Mouse (Mus musculus): ENCODE data around the gene Gnb4. TPM values are rescaled to one million over a fixed set of nuclear protein-coding genes. Genes with fewer than 3 reads are reported as not detected.

Gnb4 gene
- polyA plus RNA-seq (2014; fragmentation: Nextera tagmentation; extraction: Ambion mirVana), result 42.3 and 42.4 TPM in 2 replicates

- WGBS, result 1% methylated on average over 66 of the region's 83 CpGs
- H3K9ac ChIP-seq (ENCODE audit: low read length), result peak within 1 kb of the TSS; percentile 76
- peak within 1 kb of the TSS; percentile 55 for H3K4me3 ChIP-seq (ENCODE audit: low read depth, low read length)
- peak within 1 kb of the TSS; percentile 54 for H3K4me2 ChIP-seq (ENCODE audit: low read depth, severe bottlenecking)
- H3K27me3 ChIP-seq (ENCODE audit: control insufficient read depth, insufficient read depth, low read length), result no peaks in the 10 kb centered on the region
- no peaks in the 10 kb centered on the region for H3K36me3 ChIP-seq (ENCODE audit: control insufficient read depth, insufficient read depth, low read length)
- no peaks in the 10 kb centered on the region for H3K9me3 ChIP-seq (ENCODE audit: control insufficient read depth, low read length)
- no peaks in the 10 kb centered on the region for H3K4me1 ChIP-seq (ENCODE audit: control insufficient read depth, insufficient read depth, low read length)
- ATAC-seq (ENCODE audit: insufficient number of reproducible peaks, low FRiP score, low TSS enrichment, low read depth) (peak; percentile 90), DNase-seq (ENCODE audit: low spot score) (peak; percentile 88)
- H3K27ac ChIP-seq (replicated peaks; ENCODE audit: low read depth, low read length), result no peak within 1 kb of the TSS
Observed at GRCm38 (mm10) chr3:32616331-32617052, at the start of gene Gnb4. Gene Gnb4, minus strand, starts transcription at chr3:32616585.

GRCm38 (mm10) chr3:32661556-32661930, 45.2 kb upstream of the Gnb4 start:
- ATAC-seq (ENCODE audit: insufficient number of reproducible peaks, low FRiP score, low TSS enrichment, low read depth), result no peak
- Histone ChIP-seq H3K27ac (replicated peaks; ENCODE audit: low read depth, low read length) (no peak overlapping the region), H3K4me3 (ENCODE audit: low read depth, low read length) (no peak overlapping the region), H3K9me3 (ENCODE audit: control insufficient read depth, low read length) (no peaks in the 10 kb centered on the region), H3K36me3 (ENCODE audit: control insufficient read depth, insufficient read depth, low read length) (no peaks in the 10 kb centered on the region), H3K4me2 (ENCODE audit: low read depth, severe bottlenecking) (no peak overlapping the region), H3K4me1 (ENCODE audit: control insufficient read depth, insufficient read depth, low read length) (no peaks in the 10 kb centered on the region), H3K9ac (ENCODE audit: low read length) (no peak overlapping the region), H3K27me3 (ENCODE audit: control insufficient read depth, insufficient read depth, low read length) (no peaks in the 10 kb centered on the region)
- no peak for DNase-seq (ENCODE audit: low spot score)
- 94% methylated on average over 3 of the region's 3 CpGs for WGBS

- no peaks in the 10 kb centered on the region for H3K36me3 ChIP-seq (ENCODE audit: control insufficient read depth, insufficient read depth, low read length)
- no peaks in the 10 kb centered on the region for H3K9me3 ChIP-seq (ENCODE audit: control insufficient read depth, low read length)
- H3K27ac ChIP-seq (replicated peaks; ENCODE audit: low read depth, low read length), result no peak overlapping the region
- no peaks in the 10 kb centered on the region for H3K27me3 ChIP-seq (ENCODE audit: control insufficient read depth, insufficient read depth, low read length)
- ATAC-seq (ENCODE audit: insufficient number of reproducible peaks, low FRiP score, low TSS enrichment, low read depth), result no peak
- DNase-seq (ENCODE audit: low spot score), result no peak
- no peaks in the 10 kb centered on the region for H3K4me1 ChIP-seq (ENCODE audit: control insufficient read depth, insufficient read depth, low read length)
- WGBS, result 57% methylated on average over 8 of the region's 8 CpGs
- H3K4me3 ChIP-seq (ENCODE audit: low read depth, low read length), result no peak overlapping the region
- no peak overlapping the region for H3K4me2 ChIP-seq (ENCODE audit: low read depth, severe bottlenecking)
- no peak overlapping the region for H3K9ac ChIP-seq (ENCODE audit: low read length)
Observed at GRCm38 (mm10) chr3:32660831-32661555, 44.6 kb upstream of the Gnb4 start.

- no peaks in the 10 kb centered on the region for H3K36me3 ChIP-seq (ENCODE audit: control insufficient read depth, insufficient read depth, low read length)
- H3K9ac ChIP-seq (ENCODE audit: low read length), result no peak overlapping the region
- WGBS, result 74% methylated on average over 8 of the region's 8 CpGs
- no peak overlapping the region for H3K4me2 ChIP-seq (ENCODE audit: low read depth, severe bottlenecking)
- no peaks in the 10 kb centered on the region for H3K9me3 ChIP-seq (ENCODE audit: control insufficient read depth, low read length)
- DNase-seq (ENCODE audit: low spot score) (no peak), ATAC-seq (ENCODE audit: insufficient number of reproducible peaks, low FRiP score, low TSS enrichment, low read depth) (no peak)
- no peaks in the 10 kb centered on the region for H3K27me3 ChIP-seq (ENCODE audit: control insufficient read depth, insufficient read depth, low read length)
- H3K4me1 ChIP-seq (ENCODE audit: control insufficient read depth, insufficient read depth, low read length), result no peaks in the 10 kb centered on the region
- H3K4me3 ChIP-seq (ENCODE audit: low read depth, low read length), result no peak overlapping the region
- no peak overlapping the region for H3K27ac ChIP-seq (replicated peaks; ENCODE audit: low read depth, low read length)
Observed at GRCm38 (mm10) chr3:32660276-32660675, 43.9 kb upstream of the Gnb4 start.

GRCm38 (mm10) chr3:32659506-32659905, 43.1 kb upstream of the Gnb4 start:
- ATAC-seq (ENCODE audit: insufficient number of reproducible peaks, low FRiP score, low TSS enrichment, low read depth), result no peak
- 93% methylated on average over 2 of the region's 2 CpGs for WGBS
- Histone ChIP-seq H3K9me3 (ENCODE audit: control insufficient read depth, low read length) (no peaks in the 10 kb centered on the region), H3K4me1 (ENCODE audit: control insufficient read depth, insufficient read depth, low read length) (no peaks in the 10 kb centered on the region), H3K9ac (ENCODE audit: low read length) (no peak overlapping the region), H3K36me3 (ENCODE audit: control insufficient read depth, insufficient read depth, low read length) (no peaks in the 10 kb centered on the region), H3K27me3 (ENCODE audit: control insufficient read depth, insufficient read depth, low read length) (no peaks in the 10 kb centered on the region), H3K27ac (replicated peaks; ENCODE audit: low read depth, low read length) (no peak overlapping the region), H3K4me2 (ENCODE audit: low read depth, severe bottlenecking) (no peak overlapping the region), H3K4me3 (ENCODE audit: low read depth, low read length) (no peak overlapping the region)
- DNase-seq (ENCODE audit: low spot score), result no peak

GRCm38 (mm10) chr3:32658821-32659220, 42.4 kb upstream of the Gnb4 start:
- ATAC-seq (ENCODE audit: insufficient number of reproducible peaks, low FRiP score, low TSS enrichment, low read depth) (no peak), DNase-seq (ENCODE audit: low spot score) (no peak)
- Histone ChIP-seq H3K27me3 (ENCODE audit: control insufficient read depth, insufficient read depth, low read length) (no peaks in the 10 kb centered on the region), H3K9me3 (ENCODE audit: control insufficient read depth, low read length) (no peaks in the 10 kb centered on the region), H3K36me3 (ENCODE audit: control insufficient read depth, insufficient read depth, low read length) (no peaks in the 10 kb centered on the region), H3K4me1 (ENCODE audit: control insufficient read depth, insufficient read depth, low read length) (no peaks in the 10 kb centered on the region), H3K4me3 (ENCODE audit: low read depth, low read length) (no peak overlapping the region), H3K27ac (replicated peaks; ENCODE audit: low read depth, low read length) (no peak overlapping the region), H3K9ac (ENCODE audit: low read length) (no peak overlapping the region), H3K4me2 (ENCODE audit: low read depth, severe bottlenecking) (no peak overlapping the region)
- WGBS, result 84% methylated on average over 16 of the region's 16 CpGs

GRCm38 (mm10) chr3:32658401-32658800, 42.0 kb upstream of the Gnb4 start:
- H3K27me3 ChIP-seq (ENCODE audit: control insufficient read depth, insufficient read depth, low read length), result no peaks in the 10 kb centered on the region
- H3K4me2 ChIP-seq (ENCODE audit: low read depth, severe bottlenecking), result no peak overlapping the region
- no peak for ATAC-seq (ENCODE audit: insufficient number of reproducible peaks, low FRiP score, low TSS enrichment, low read depth)
- no peaks in the 10 kb centered on the region for H3K9me3 ChIP-seq (ENCODE audit: control insufficient read depth, low read length)
- no peaks in the 10 kb centered on the region for H3K36me3 ChIP-seq (ENCODE audit: control insufficient read depth, insufficient read depth, low read length)
- no peak overlapping the region for H3K27ac ChIP-seq (replicated peaks; ENCODE audit: low read depth, low read length)
- H3K4me3 ChIP-seq (ENCODE audit: low read depth, low read length), result no peak overlapping the region
- no peaks in the 10 kb centered on the region for H3K4me1 ChIP-seq (ENCODE audit: control insufficient read depth, insufficient read depth, low read length)
- 80% methylated on average over 7 of the region's 7 CpGs for WGBS
- no peak overlapping the region for H3K9ac ChIP-seq (ENCODE audit: low read length)
- no peak for DNase-seq (ENCODE audit: low spot score)

GRCm38 (mm10) chr3:32656398-32656994, 40.1 kb upstream of the Gnb4 start:
- no peaks in the 10 kb centered on the region for H3K9me3 ChIP-seq (ENCODE audit: control insufficient read depth, low read length)
- WGBS, result 90% methylated on average over 10 of the region's 10 CpGs
- H3K4me1 ChIP-seq (ENCODE audit: control insufficient read depth, insufficient read depth, low read length), result no peaks in the 10 kb centered on the region
- H3K4me3 ChIP-seq (ENCODE audit: low read depth, low read length), result no peak overlapping the region
- H3K27me3 ChIP-seq (ENCODE audit: control insufficient read depth, insufficient read depth, low read length), result no peaks in the 10 kb centered on the region
- no peak overlapping the region for H3K4me2 ChIP-seq (ENCODE audit: low read depth, severe bottlenecking)
- no peak for ATAC-seq (ENCODE audit: insufficient number of reproducible peaks, low FRiP score, low TSS enrichment, low read depth)
- no peak overlapping the region for H3K27ac ChIP-seq (replicated peaks; ENCODE audit: low read depth, low read length)
- H3K36me3 ChIP-seq (ENCODE audit: control insufficient read depth, insufficient read depth, low read length), result no peaks in the 10 kb centered on the region
- DNase-seq (ENCODE audit: low spot score), result no peak
- no peak overlapping the region for H3K9ac ChIP-seq (ENCODE audit: low read length)
